Mouse (Mus musculus) heart, adult 2 months (tissue): Measurements from ENCODE around the gene Twsg1. TPM values are rescaled to one million over a fixed set of nuclear protein-coding genes. Genes with fewer than 3 reads are reported as not detected.
A peak's percentile ranks its signal among the peaks of the same experiment; 100 is the strongest.

Source experiments
- DNase-seq, 2 experiments: peaks; one replicate each; pipeline ENCODE4 v3.0.0; 2021
- H3K27ac ChIP-seq: fragments of 200-600 bp; 2 replicates; pipeline ENCODE4 v1.8.1; 2022
- H3K27me3 ChIP-seq: fragments of 200-500 bp; 2 replicates; pipeline ENCODE4 v1.6.1; 2012; ENCODE audit warnings: mild to moderate bottlenecking, low read length, inconsistent platforms, mixed read lengths; ENCODE audit not compliant: control insufficient read depth, insufficient read depth
- H3K36me3 ChIP-seq: fragments of 200-500 bp; 2 replicates; pipeline ENCODE4 v1.6.1; 2012; ENCODE audit warnings: low read length, inconsistent platforms; ENCODE audit not compliant: control insufficient read depth, insufficient read depth
- H3K4me1 ChIP-seq: fragments of 200-500 bp; 2 replicates; pipeline ENCODE4 v1.6.1; 2011; ENCODE audit warnings: low read length; ENCODE audit not compliant: control insufficient read depth, insufficient read depth
- H3K4me3 ChIP-seq: fragments of 200-600 bp; 2 replicates; pipeline ENCODE4 v1.8.1; 2022
- H3K79me2 ChIP-seq: fragments of 200-500 bp; replicated peaks from 2 replicates; pipeline ENCODE4 v1.6.1; 2012; ENCODE audit warnings: mild to moderate bottlenecking, inconsistent platforms, low read length, moderate library complexity, mixed read lengths; ENCODE audit not compliant: control insufficient read depth, insufficient read depth
- H3K9ac ChIP-seq: fragments of 200-500 bp; 2 replicates; pipeline ENCODE4 v1.6.1; 2012; ENCODE audit warnings: low read depth, mild to moderate bottlenecking, control low read depth, inconsistent platforms, low read length, mixed read lengths
- CTCF ChIP-seq: fragments of 200-600 bp; IDR thresholded peaks from 2 replicates; pipeline ENCODE4 v1.8.1; 2022; ENCODE audit warnings: antibody characterized with exemption, mild to moderate bottlenecking, moderate library complexity
- EP300 ChIP-seq: fragments of 200-500 bp; IDR thresholded peaks from 2 replicates; pipeline ENCODE4 v1.6.1; 2011; ENCODE audit warnings: low read depth, low read length, control low read depth; ENCODE audit not compliant: insufficient read depth
- POLR2A ChIP-seq: fragments of 200-500 bp; IDR thresholded peaks from 2 replicates; pipeline ENCODE4 v1.6.1; 2011; ENCODE audit warnings: mild to moderate bottlenecking, low read depth, low read length, control low read depth; ENCODE audit not compliant: insufficient read depth
- WGBS: fragments of 180-500 bp; shearing (Covaris S2); methylation state at CpG from one replicate; pipeline ENCODE4 v1.1.7; 2018; 5-methylcytosine and 5-hydroxymethylcytosine counted together
- intact Hi-C: fragments of 180-260 bp; cut with DNase I; formaldehyde crosslinking; loops from one replicate; pipeline ENCODE4 v1.15.1; 2025
- polyA plus RNA-seq: library from polyadenylated mRNA; depleted of rRNA; stranded (reverse); fragments of >200 nt; gene quantifications from 2 replicates; pipeline ENCODE4 v1.2.3, GENCODE M21; 2012
- total RNA-seq, 2 experiments: library from RNA; stranded (reverse); gene quantifications; 2 replicates each; pipeline ENCODE4 v1.2.3; 2021

The Twsg1 gene
- total and polyA plus RNA-seq, 3 experiments = 41.7 to 79.0 (median 76.1) TPM

DNA sequence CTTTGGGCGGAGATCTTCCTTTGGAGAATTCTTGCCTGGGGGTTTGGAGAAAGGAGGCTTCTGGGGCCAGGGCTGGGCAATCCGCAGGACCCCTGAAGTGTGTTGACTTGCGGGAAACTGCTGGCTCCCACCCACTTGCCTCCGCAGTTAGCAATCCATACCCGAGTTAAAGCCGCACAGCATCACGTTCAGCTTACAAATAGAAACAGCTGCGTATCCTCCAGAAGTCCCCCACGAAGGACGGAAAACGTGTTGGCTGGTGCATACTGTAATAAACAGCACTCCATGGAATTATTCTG lies 65.7 kb downstream of the Twsg1 start:
- Histone ChIP-seq H3K27ac (peak overlapping the region; percentile 99), H3K9ac (peak overlapping the region; percentile 68), H3K4me1 (peaks cover 7% of the 10 kb centered on the region), H3K4me3 (peak overlapping the region; percentile 99), H3K27me3 (no peaks in the 10 kb centered on the region), H3K79me2 (peaks cover 5% of the 10 kb centered on the region; the same call in 1 of the 2 replicates), H3K36me3 (peaks cover 3% of the 10 kb centered on the region; the same call in 1 of the 2 replicates)
- TF ChIP-seq CTCF (no peak), EP300 (no peak), POLR2A (0 out of 2 replicates have a peak, but pooled peaks have one; percentile 22)
- intact Hi-C loops = loop anchor here (1.0 kb wide), 1 partner anchor 31 kb away; no protein-coding TSS in a partner anchor
- WGBS = under 1% methylated on average over 11 of the region's 11 CpGs
- no peak for DNase-seq

DNA sequence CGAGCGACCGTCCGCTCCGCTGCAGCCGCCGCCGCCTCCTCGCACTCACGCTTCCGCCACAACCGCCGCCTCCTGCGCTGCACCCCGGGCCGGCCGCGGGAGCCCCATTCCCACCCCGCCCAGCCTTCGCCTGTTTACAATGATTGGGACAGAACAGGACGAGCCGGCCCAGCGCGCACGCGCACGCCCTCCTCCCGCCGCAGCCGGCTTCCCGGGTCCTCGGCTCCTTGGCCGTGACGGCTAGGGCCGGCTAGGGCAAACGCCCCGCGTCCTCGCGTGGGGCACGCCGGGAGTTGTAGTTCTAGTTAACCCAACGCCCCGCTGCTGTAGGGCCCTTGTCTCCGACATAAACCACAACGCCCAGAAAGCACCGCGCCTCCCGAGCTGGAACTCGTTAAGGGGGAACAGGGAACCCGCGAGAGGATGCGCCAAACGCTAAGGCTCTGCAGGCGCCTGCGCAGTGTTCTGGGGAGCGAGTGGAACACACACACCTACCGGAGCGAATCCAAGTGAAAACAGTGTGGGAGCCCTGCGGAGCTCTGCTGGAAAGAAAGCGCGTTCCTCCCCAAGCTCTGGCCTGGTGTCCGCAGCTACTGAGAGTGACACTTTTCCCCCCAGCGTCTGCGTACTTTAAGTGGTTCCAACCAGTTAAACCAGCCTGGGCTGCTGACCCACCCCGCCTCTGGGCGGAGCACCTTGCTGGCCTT lies 66.2 kb downstream of the Twsg1 start:
- Histone ChIP-seq H3K4me3 (peak overlapping the region; percentile 99), H3K4me1 (peaks cover 7% of the 10 kb centered on the region), H3K9ac (peak overlapping the region; percentile 94), H3K27ac (peak overlapping the region; percentile 99), H3K36me3 (peaks cover 3% of the 10 kb centered on the region; the same call in 1 of the 2 replicates), H3K79me2 (peaks cover 5% of the 10 kb centered on the region; the same call in 1 of the 2 replicates), H3K27me3 (no peaks in the 10 kb centered on the region)
- intact Hi-C loops = loop anchor here (1.0 to 5.0 kb wide), 2 partner anchors 31 to 67 kb away; partner anchors contain the start of gene Twsg1
- TF ChIP-seq EP300 (peak; percentile 62; the same call in 1 of the 2 replicates), POLR2A (peak; percentile 98), CTCF (peak; percentile 34)
- peak; percentile 98 to 100 for DNase-seq
- WGBS = under 1% methylated on average over 67 of the region's 67 CpGs

- H3K79me2 ChIP-seq = peaks cover 7% of the 10 kb centered on the region
- TF ChIP-seq CTCF (no peak), POLR2A (no peak), EP300 (no peak)
- peak overlapping the region; percentile 94 for H3K9ac ChIP-seq
- intact Hi-C loops = loop anchor here (5.0 kb wide), 1 partner anchor 68 kb away; the partner anchor contains the start of gene Twsg1
- H3K27ac ChIP-seq = peak overlapping the region; percentile 97
- H3K4me3 ChIP-seq = peak overlapping the region; percentile 99
- no peak for DNase-seq
- H3K36me3 ChIP-seq = peaks cover 3% of the 10 kb centered on the region; the same call in 1 of the 2 replicates
- WGBS = under 1% methylated on average over 54 of the region's 56 CpGs
- H3K27me3 ChIP-seq = no peaks in the 10 kb centered on the region
- H3K4me1 ChIP-seq = peaks cover 7% of the 10 kb centered on the region
These were observed 66.9 kb downstream of the Twsg1 start for GRCm38 (mm10) chr17:65884061-65884669.

- intact Hi-C loops = no loop called here
- no peaks in the 10 kb centered on the region for H3K36me3 ChIP-seq
- H3K79me2 ChIP-seq = peaks cover 10% of the 10 kb centered on the region
- TF ChIP-seq EP300 (no peak), POLR2A (no peak), CTCF (no peak)
- H3K27me3 ChIP-seq = no peaks in the 10 kb centered on the region
- H3K9ac ChIP-seq = no peak overlapping the region
- peaks cover 5% of the 10 kb centered on the region for H3K4me1 ChIP-seq
- 51% methylated on average over 6 of the region's 6 CpGs for WGBS
- no peak overlapping the region for H3K27ac ChIP-seq
- no peak for DNase-seq
- no peak overlapping the region for H3K4me3 ChIP-seq
These were observed 74.0 kb downstream of the Twsg1 start for GRCm38 (mm10) chr17:65877026-65877425.

GRCm38 (mm10) chr17:65873834-65874233 lies 77.2 kb downstream of the Twsg1 start:
- Histone ChIP-seq H3K27ac (no peak overlapping the region), H3K79me2 (peaks cover 9% of the 10 kb centered on the region), H3K4me3 (no peak overlapping the region), H3K4me1 (peaks cover 5% of the 10 kb centered on the region), H3K27me3 (no peaks in the 10 kb centered on the region), H3K36me3 (no peaks in the 10 kb centered on the region), H3K9ac (no peak overlapping the region)
- DNase-seq = no peak
- 93% methylated on average over 11 of the region's 11 CpGs for WGBS
- TF ChIP-seq POLR2A (no peak), CTCF (no peak), EP300 (no peak)
- intact Hi-C loops = no loop called here

DNA sequence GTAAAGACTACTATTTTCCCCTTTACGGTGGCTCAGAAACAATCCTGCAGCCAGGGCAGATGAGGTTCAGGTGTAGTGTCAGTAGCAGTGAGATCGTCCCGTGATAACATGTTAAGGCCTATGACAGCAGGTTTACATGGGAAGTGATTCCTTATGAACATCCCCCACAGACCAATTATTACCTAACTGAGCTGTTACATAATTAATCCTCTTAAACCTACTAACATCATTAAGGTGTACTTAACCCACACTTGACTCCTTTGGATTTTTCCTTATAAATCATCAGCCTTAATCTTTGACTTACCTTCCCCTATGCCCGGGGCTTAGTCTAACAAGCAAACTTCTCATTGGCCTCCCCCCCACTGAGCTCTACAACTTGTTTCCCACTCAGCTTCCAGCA lies 77.9 kb downstream of the Twsg1 start:
- no peak overlapping the region for H3K4me3 ChIP-seq
- intact Hi-C loops = no loop called here
- peaks cover 9% of the 10 kb centered on the region for H3K79me2 ChIP-seq
- peaks cover 5% of the 10 kb centered on the region for H3K4me1 ChIP-seq
- DNase-seq = no peak
- H3K27me3 ChIP-seq = no peaks in the 10 kb centered on the region
- no peaks in the 10 kb centered on the region for H3K36me3 ChIP-seq
- TF ChIP-seq CTCF (no peak), POLR2A (no peak), EP300 (no peak)
- WGBS = 84% methylated on average over 4 of the region's 4 CpGs
- H3K27ac ChIP-seq = no peak overlapping the region
- no peak overlapping the region for H3K9ac ChIP-seq
